In the genomic region with DNA sequence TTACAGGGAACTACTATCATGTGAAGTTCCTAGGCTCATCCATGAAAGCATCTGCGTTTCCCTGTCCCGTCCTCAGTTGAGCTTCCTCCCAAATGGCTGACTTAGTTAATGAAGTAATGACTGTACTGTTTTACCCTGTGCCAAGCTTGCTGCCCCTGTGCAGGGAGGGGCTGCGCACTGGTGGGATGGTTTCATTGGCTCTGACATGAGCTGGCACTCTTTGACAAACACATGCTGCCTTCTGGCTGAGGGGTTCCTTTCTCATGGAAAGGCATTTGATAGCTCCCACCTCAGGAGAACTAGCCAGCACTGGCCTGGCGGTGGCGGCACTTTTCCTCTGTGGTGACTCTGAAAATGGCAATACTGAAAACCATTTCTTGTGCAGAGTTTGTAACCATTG, we compare ENCODE assay signal across 14 mouse cellular contexts.
"Had no signal": no experiment of that assay in that cellular context is flagged by ENCODE, and none has a peak within 500 bp of the region (broad histone marks: within the 10 kb centered on the region; RNA-seq: fewer than 3 reads in every experiment).

No protein-coding gene starts in this region.

- ATAC-seq: liver, embryonic 12.5 days had no signal

- H3K4me2 ChIP-seq: limb, embryonic 15.5 days; liver, embryonic 12.5 days; lung, embryonic 14.5 days; neural tube, embryonic 13.5 days had no signal

- DNase-seq: kidney, postnatal 14 days; lung, embryonic 14.5 days; lung, postnatal 10 days; lung, postnatal 4 days; midbrain, embryonic 14.5 days; retina, postnatal 1 day; right cerebral cortex, postnatal 4 days; spleen, adult 18-20 months; thymus, adult 18-20 months; thymus, postnatal 14 days had no signal

- H3K9me3 ChIP-seq: limb, embryonic 15.5 days; liver, embryonic 12.5 days; midbrain, embryonic 10.5 days; neural tube, embryonic 13.5 days had no signal

- H3K36me3 ChIP-seq: limb, embryonic 15.5 days; liver, embryonic 12.5 days; midbrain, embryonic 10.5 days; neural tube, embryonic 13.5 days had no signal

- H3K4me1 ChIP-seq: liver, embryonic 12.5 days had no signal

- H3K4me3 ChIP-seq: limb, embryonic 15.5 days; liver, embryonic 12.5 days; midbrain, embryonic 10.5 days; neural tube, embryonic 13.5 days had no signal

- H3K27ac ChIP-seq: limb, embryonic 15.5 days; liver, embryonic 12.5 days; midbrain, embryonic 10.5 days; neural tube, embryonic 13.5 days had no signal

- H3K27me3 ChIP-seq: limb, embryonic 15.5 days; liver, embryonic 12.5 days; neural tube, embryonic 13.5 days had no signal

- H3K9ac ChIP-seq: limb, embryonic 15.5 days; liver, embryonic 12.5 days; lung, embryonic 14.5 days; neural tube, embryonic 13.5 days had no signal
